In the genomic region with DNA sequence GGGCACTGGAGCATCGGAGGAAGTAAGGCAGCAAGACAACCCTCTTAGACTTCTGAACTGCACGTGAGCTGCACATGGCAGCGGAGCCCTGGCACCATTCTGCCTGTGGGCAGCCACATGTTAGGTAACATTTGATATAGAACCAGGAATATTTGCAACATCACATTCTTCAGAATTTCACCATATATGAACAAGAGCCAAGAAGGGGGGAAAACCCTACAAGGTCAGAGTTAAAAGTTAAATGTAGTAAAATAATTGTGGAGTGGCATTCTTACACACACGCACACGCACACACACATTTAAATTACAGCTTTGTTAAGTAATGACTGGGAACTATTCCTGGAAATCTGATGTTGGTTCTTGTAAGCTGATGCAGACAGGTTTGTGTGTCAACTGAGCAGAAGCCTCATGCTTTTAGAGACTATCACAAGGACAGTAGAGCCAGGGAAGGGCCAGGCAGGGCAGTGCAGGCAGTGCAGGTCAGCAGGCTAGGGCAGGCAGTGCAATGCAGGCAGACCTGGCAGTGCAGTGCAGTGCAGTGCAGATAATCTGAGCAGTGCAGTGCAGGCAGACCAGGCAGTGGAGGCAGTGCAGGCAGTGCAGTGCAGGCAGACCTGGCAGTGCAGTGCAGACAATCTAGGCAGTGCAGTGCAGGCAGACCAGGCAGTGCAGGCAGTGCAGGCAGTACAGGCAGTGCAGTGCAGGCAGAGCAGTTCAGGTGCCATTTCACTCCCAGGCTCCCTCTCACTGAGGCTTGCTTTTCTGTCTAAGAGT, we compare ENCODE assay signal across 12 mouse cellular contexts. TPM values are rescaled to one million over a fixed set of nuclear protein-coding genes. Genes with fewer than 3 reads are reported as not detected.
A peak's percentile ranks its signal among the peaks of the same experiment; 100 is the strongest.
DNase-seq lines count a peak whose midpoint lies in the region; ATAC-seq and TF ChIP-seq lines count a peak whose summit lies in the region.
"Had no signal": no experiment of that assay in that cellular context is flagged by ENCODE, and none has a peak within 500 bp of the region (broad histone marks: within the 10 kb centered on the region; RNA-seq: fewer than 3 reads in every experiment).

No protein-coding gene starts in this region.

- no peak overlapping the region for H3K9ac ChIP-seq in hindbrain, embryonic 15.5 days
- no peak overlapping the region for H3K9ac ChIP-seq in embryonic facial prominence, embryonic 12.5 days
- no peak overlapping the region for H3K9ac ChIP-seq in intestine, postnatal 0 days (ENCODE audit: low read depth, low read length)

- no peak overlapping the region for H3K4me3 ChIP-seq in hindbrain, embryonic 15.5 days
- H3K4me3 ChIP-seq in hindbrain, embryonic 10.5 days, result no peak overlapping the region
- H3K4me3 ChIP-seq in embryonic facial prominence, embryonic 12.5 days, result no peak overlapping the region
- no peak overlapping the region for H3K4me3 ChIP-seq in intestine, postnatal 0 days (ENCODE audit: low read depth, low read length)

- H3K27ac ChIP-seq in hindbrain, embryonic 15.5 days (replicated peaks), result no peak overlapping the region
- H3K27ac ChIP-seq in hindbrain, embryonic 10.5 days, result no peak overlapping the region
- H3K27ac ChIP-seq in embryonic facial prominence, embryonic 12.5 days, result 0 out of 2 replicates have a peak overlapping the region, but pooled peaks have one; percentile 36
- no peak overlapping the region for H3K27ac ChIP-seq in intestine, postnatal 0 days (ENCODE audit: low read depth, low read length)

- ATAC-seq in hindbrain, embryonic 15.5 days (ENCODE audit: low FRiP score, low read depth), result peak; percentile 68; the same call in 1 of the 2 replicates
- ATAC-seq in embryonic facial prominence, embryonic 12.5 days (ENCODE audit: insufficient number of reproducible peaks, insufficient read depth, low FRiP score, low TSS enrichment), result peak; percentile 64; the same call in 1 of the 2 replicates
- peak; percentile 19; the same call in 1 of the 2 replicates for ATAC-seq in intestine, postnatal 0 days
- ATAC-seq: CD4-positive, CD25-positive, alpha-beta regulatory T cell, adult 4 months had no signal

- H3K36me3 ChIP-seq in hindbrain, embryonic 15.5 days, result no peaks in the 10 kb centered on the region
- peaks cover 25% of the 10 kb centered on the region for H3K36me3 ChIP-seq in hindbrain, embryonic 10.5 days
- H3K36me3 ChIP-seq in embryonic facial prominence, embryonic 12.5 days, result peaks cover 21% of the 10 kb centered on the region
- no peaks in the 10 kb centered on the region; the same call in 1 of the 2 replicates for H3K36me3 ChIP-seq in intestine, postnatal 0 days (ENCODE audit: control insufficient read depth, insufficient read depth)

- no peak for TF ChIP-seq CTCF in intestine, postnatal 0 days (IDR thresholded peaks at IDR 0.05; ENCODE audit: low read depth)

- WGBS in hindbrain, embryonic 15.5 days, result 95% methylated on average over 5 of the region's 5 CpGs
- WGBS in hindbrain, embryonic 10.5 days, result 95% methylated on average over 5 of the region's 5 CpGs
- 96% methylated on average over 5 of the region's 5 CpGs for WGBS in embryonic facial prominence, embryonic 12.5 days
- WGBS in intestine, postnatal 0 days, result 99% methylated on average over 5 of the region's 5 CpGs

- H3K4me2 ChIP-seq in hindbrain, embryonic 15.5 days, result no peak overlapping the region
- H3K4me2 ChIP-seq in embryonic facial prominence, embryonic 12.5 days (replicated peaks), result no peak overlapping the region
- H3K4me2 ChIP-seq in intestine, postnatal 0 days (replicated peaks; ENCODE audit: low read depth), result no peak overlapping the region
- H3K4me2 ChIP-seq: heart, embryonic 11.5 days had no signal

- no peaks in the 10 kb centered on the region for H3K27me3 ChIP-seq in hindbrain, embryonic 15.5 days
- no peaks in the 10 kb centered on the region for H3K27me3 ChIP-seq in hindbrain, embryonic 10.5 days (ENCODE audit: insufficient read depth, poor library complexity, severe bottlenecking)
- no peaks in the 10 kb centered on the region for H3K27me3 ChIP-seq in embryonic facial prominence, embryonic 12.5 days
- no peaks in the 10 kb centered on the region for H3K27me3 ChIP-seq in intestine, postnatal 0 days (replicated peaks; ENCODE audit: control insufficient read depth, insufficient read depth, low read length)

- DNase-seq in hindbrain, embryonic 10.5 days (ENCODE audit: low spot score), result no peak
- DNase-seq in NIH3T3 (ENCODE audit: low read depth), result peak; percentile 78
- no peak for DNase-seq in thymus, postnatal 10 days (ENCODE audit: low spot score in 2 of 2)
- DNase-seq in ovary, adult 18-20 months (ENCODE audit: low spot score), result no peak
- no peak for DNase-seq in right cerebral cortex, postnatal 4 days
- DNase-seq: cerebellum, adult 2 months; kidney, adult 2 months had no signal

- no peaks in the 10 kb centered on the region for H3K4me1 ChIP-seq in hindbrain, embryonic 15.5 days (replicated peaks)
- 0 out of 2 replicates have a peak, but pooled peaks cover 4% of the 10 kb centered on the region for H3K4me1 ChIP-seq in hindbrain, embryonic 10.5 days (replicated peaks)
- H3K4me1 ChIP-seq in embryonic facial prominence, embryonic 12.5 days, result no peaks in the 10 kb centered on the region
- no peaks in the 10 kb centered on the region for H3K4me1 ChIP-seq in intestine, postnatal 0 days (replicated peaks; ENCODE audit: control insufficient read depth, insufficient read depth, low read length)

- H3K9me3 ChIP-seq in hindbrain, embryonic 15.5 days, result no peaks in the 10 kb centered on the region
- no peaks in the 10 kb centered on the region for H3K9me3 ChIP-seq in hindbrain, embryonic 10.5 days
- no peaks in the 10 kb centered on the region for H3K9me3 ChIP-seq in embryonic facial prominence, embryonic 12.5 days
- no peaks in the 10 kb centered on the region for H3K9me3 ChIP-seq in intestine, postnatal 0 days (ENCODE audit: control insufficient read depth)

RNA-seq across cellular contexts. Expression of a gene that starts 38.3 kb away (rescaled TPM):
- polyA plus RNA-seq in hindbrain, embryonic 15.5 days (2015; fragmentation: Nextera tagmentation; extraction: Ambion mirVana), result 34.1 and 38.1 TPM in 2 replicates
- 25.2 and 25.8 TPM in 2 replicates for polyA plus RNA-seq in hindbrain, embryonic 10.5 days (2016; fragmentation: Nextera tagmentation; extraction: Ambion mirVana)
- 53.1 and 55.9 TPM in 2 replicates for polyA plus RNA-seq in embryonic facial prominence, embryonic 12.5 days (2016; fragmentation: Nextera tagmentation; extraction: Ambion mirVana)
- 4.9 and 5.3 TPM in 2 replicates for polyA plus RNA-seq in intestine, postnatal 0 days (2015; fragmentation: Nextera tagmentation; extraction: Ambion mirVana)
